Mouse (Mus musculus): Measurements from ENCODE around the gene Taf1d. TPM values are rescaled to one million over a fixed set of nuclear protein-coding genes. Genes with fewer than 3 reads are reported as not detected.

Taf1d gene
- total and polyA plus RNA-seq, 3 experiments, result 181 to 1,079 (median 249) TPM

GRCm38 (mm10) chr9:15364843-15365242, 58.8 kb downstream of the Taf1d start:
- in situ Hi-C loops (cut with MboI; ENCODE audit: low pct_ligation_motif_present, low pct_unique_long_range_greater_than_20kb, low sequenced_read_pairs), result loop anchor here (10.0 kb wide), 1 partner anchor 320 kb away; no protein-coding TSS in a partner anchor
- no peak overlapping the region for H3K27ac ChIP-seq (ENCODE audit: insufficient read depth, low read depth)
- no peaks in the 10 kb centered on the region for H3K36me3 ChIP-seq (replicated peaks in 1 of 2; ENCODE audit: control insufficient read depth in 1 of 2, insufficient read depth in 1 of 2, low read length in 1 of 2)
- no peak for DNase-seq (ENCODE audit: extremely low read depth)
- H3K9ac ChIP-seq (ENCODE audit: insufficient read depth, low read depth), result no peak overlapping the region
- no peak overlapping the region for H3K4me2 ChIP-seq (ENCODE audit: insufficient read depth, low read depth, poor library complexity, severe bottlenecking)
- no peak overlapping the region for H3K4me3 ChIP-seq (replicated peaks in 1 of 3; ENCODE audit: low read depth in 2 of 3, low read length in 2 of 3, poor library complexity in 1 of 3)
- no peaks in the 10 kb centered on the region for H3K79me2 ChIP-seq (replicated peaks; ENCODE audit: control insufficient read depth, extremely low read depth, insufficient read depth, poor library complexity, severe bottlenecking)
- H3K9me3 ChIP-seq (replicated peaks; ENCODE audit: low read length), result no peaks in the 10 kb centered on the region
- dilution Hi-C loops (cut with MboI; ENCODE audit: extremely low pct_ligation_motif_present, extremely low pct_unique_long_range_greater_than_20kb, low sequenced_read_pairs), result no loop called here
- TF ChIP-seq MYC (IDR thresholded peaks at IDR 0.05; ENCODE audit: low read depth, low read length) (no peak), ZKSCAN1 (IDR thresholded peaks at IDR 0.05; ENCODE audit: borderline replicate concordance, low read depth, low read length) (no peak), EP300 (IDR thresholded peaks at IDR 0.05; ENCODE audit: low read length) (no peak), PAX5 (IDR thresholded peaks at IDR 0.05; ENCODE audit: low read length) (no peak), CHD2 (IDR thresholded peaks at IDR 0.05; ENCODE audit: low read length) (no peak), NELFE (IDR thresholded peaks at IDR 0.05; ENCODE audit: low read depth, low read length) (no peak), BHLHE40 (IDR thresholded peaks at IDR 0.05; ENCODE audit: low read depth, low read length) (no peak), SMC3 (IDR thresholded peaks at IDR 0.05; ENCODE audit: low read depth, low read length) (no peak), MAX (IDR thresholded peaks at IDR 0.05; ENCODE audit: low read length) (no peak), POLR2A (IDR thresholded peaks at IDR 0.05; ENCODE audit: low read depth, low read length) (no peak), RAD21 (IDR thresholded peaks at IDR 0.05; ENCODE audit: low read depth, low read length) (no peak), E2F4 (IDR thresholded peaks at IDR 0.05; ENCODE audit: insufficient replicate concordance, low read depth, low read length) (no peak), JUN (IDR thresholded peaks at IDR 0.05; ENCODE audit: insufficient read depth, low read depth, low read length) (no peak), KAT2A (IDR thresholded peaks at IDR 0.05; ENCODE audit: insufficient replicate concordance, low read length) (no peak), CTCF (conservative IDR thresholded peaks at IDR 0.05 in 1 of 2, IDR thresholded peaks at IDR 0.05 in 1 of 2; ENCODE audit: low read depth in 2 of 2, low read length in 2 of 2) (no peak), ELF1 (IDR thresholded peaks at IDR 0.05; ENCODE audit: low read depth, low read length) (no peak), NRF1 (IDR thresholded peaks at IDR 0.05; ENCODE audit: low read depth, low read length) (no peak), ZMIZ1 (IDR thresholded peaks at IDR 0.05; ENCODE audit: low read depth, low read length) (no peak)
- H3K4me1 ChIP-seq (ENCODE audit: control insufficient read depth in 1 of 2, insufficient read depth in 2 of 2), result no peaks in the 10 kb centered on the region; a peak in 1 of 4 replicates
- H3K27me3 ChIP-seq (replicated peaks), result no peaks in the 10 kb centered on the region

- Histone ChIP-seq H3K4me2 (ENCODE audit: insufficient read depth, low read depth, poor library complexity, severe bottlenecking) (no peak overlapping the region), H3K9ac (ENCODE audit: insufficient read depth, low read depth) (no peak overlapping the region), H3K27ac (ENCODE audit: insufficient read depth, low read depth) (no peak overlapping the region), H3K4me3 (replicated peaks in 1 of 3; ENCODE audit: low read depth in 2 of 3, low read length in 2 of 3, poor library complexity in 1 of 3) (no peak overlapping the region), H3K36me3 (replicated peaks in 1 of 2; ENCODE audit: control insufficient read depth in 1 of 2, insufficient read depth in 1 of 2, low read length in 1 of 2) (no peaks in the 10 kb centered on the region), H3K79me2 (replicated peaks; ENCODE audit: control insufficient read depth, extremely low read depth, insufficient read depth, poor library complexity, severe bottlenecking) (no peaks in the 10 kb centered on the region), H3K9me3 (replicated peaks; ENCODE audit: low read length) (no peaks in the 10 kb centered on the region), H3K27me3 (replicated peaks) (no peaks in the 10 kb centered on the region), H3K4me1 (ENCODE audit: control insufficient read depth in 1 of 2, insufficient read depth in 2 of 2) (no peaks in the 10 kb centered on the region; a peak in 1 of 4 replicates)
- in situ Hi-C loops (cut with MboI; ENCODE audit: low pct_ligation_motif_present, low pct_unique_long_range_greater_than_20kb, low sequenced_read_pairs), result loop anchor here (10.0 kb wide), 1 partner anchor 319 kb away; no protein-coding TSS in a partner anchor
- peak; percentile 24 for DNase-seq (ENCODE audit: extremely low read depth)
- TF ChIP-seq TBP (conservative IDR thresholded peaks at IDR 0.05; ENCODE audit: low read depth, low read length), result no peak
- no peak for TF ChIP-seq MEF2A (IDR thresholded peaks at IDR 0.05; ENCODE audit: borderline replicate concordance, low read depth, low read length)
- TF ChIP-seq ELF1 (IDR thresholded peaks at IDR 0.05; ENCODE audit: low read depth, low read length), result no peak
- TF ChIP-seq RAD21 (IDR thresholded peaks at IDR 0.05; ENCODE audit: low read depth, low read length), result peak; percentile 62
- no peak for TF ChIP-seq USF1 (IDR thresholded peaks at IDR 0.05; ENCODE audit: low read depth, low read length)
- no peak for TF ChIP-seq EP300 (IDR thresholded peaks at IDR 0.05; ENCODE audit: low read length)
- peak; percentile 34; the same call in 1 of the 2 replicates for TF ChIP-seq SMC3 (IDR thresholded peaks at IDR 0.05; ENCODE audit: low read depth, low read length)
- TF ChIP-seq CHD2 (IDR thresholded peaks at IDR 0.05; ENCODE audit: low read length), result no peak
- no peak for TF ChIP-seq NRF1 (IDR thresholded peaks at IDR 0.05; ENCODE audit: low read depth, low read length)
- TF ChIP-seq ETS1 (conservative IDR thresholded peaks at IDR 0.05; ENCODE audit: low read depth, low read length), result no peak
- peak; percentile 16 to 58; a peak in 3 of 4 replicates for TF ChIP-seq CTCF (conservative IDR thresholded peaks at IDR 0.05 in 1 of 2, IDR thresholded peaks at IDR 0.05 in 1 of 2; ENCODE audit: low read depth in 2 of 2, low read length in 2 of 2)
- no peak for TF ChIP-seq MAZ (IDR thresholded peaks at IDR 0.05; ENCODE audit: low read depth, low read length)
- dilution Hi-C loops (cut with MboI; ENCODE audit: extremely low pct_ligation_motif_present, extremely low pct_unique_long_range_greater_than_20kb, low sequenced_read_pairs), result no loop called here
Measured at GRCm38 (mm10) chr9:15365856-15366255, 59.8 kb downstream of the Taf1d start.

Measured in CH12.LX (cell line).